Mouse (Mus musculus) embryonic facial prominence, embryonic 11.5 days (tissue): ENCODE data around the gene Gnpnat1. TPM values are rescaled to one million over a fixed set of nuclear protein-coding genes. Genes with fewer than 3 reads are reported as not detected.

Experiments used
- microRNA-seq: library from miRNA; unstranded; fragments of <30 nt; microRNA quantifications from one replicate; pipeline ENCODE4, GENCODE M21; 2016; ENCODE audit warnings: borderline number of aligned reads
- polyA plus RNA-seq: library from polyadenylated mRNA; unstranded; fragments of >200 nt; fragmentation: Nextera tagmentation; extraction: Ambion mirVana; gene quantifications from 2 replicates; pipeline ENCODE4 v1.2.1, GENCODE M21; 2014

The Gnpnat1 gene
- polyA plus RNA-seq, 1 experiment from 2014 or later = 50.8 TPM

Small RNA genes within 50 kb of the gene (microRNA-seq; reads per million reads assigned to microRNA genes)
- gene Gm25353 = not detected

Other genes starting within 250 kb of the Gnpnat1 start
- gene Gpr137c, start 185.2 kb downstream of the Gnpnat1 start, polyA plus RNA-seq = 4.4 and 5.4 TPM in 2 replicates
- 19.3 and 22.8 TPM in 2 replicates for gene Txndc16, start 184.6 kb downstream of the Gnpnat1 start, polyA plus RNA-seq
- gene Ero1l, start 86.1 kb downstream of the Gnpnat1 start, polyA plus RNA-seq = 32.8 and 41.7 TPM in 2 replicates
- 254 and 268 TPM in 2 replicates for gene Psmc6, start 75.1 kb downstream of the Gnpnat1 start, polyA plus RNA-seq
- 33.4 and 40.5 TPM in 2 replicates for gene Styx, start 53.8 kb downstream of the Gnpnat1 start, polyA plus RNA-seq
- 81.2 and 83.2 TPM in 2 replicates for gene Fermt2, start 125.2 kb upstream of the Gnpnat1 start, polyA plus RNA-seq